8 mouse cellular contexts compared by ENCODE assay signal in the genomic region with DNA sequence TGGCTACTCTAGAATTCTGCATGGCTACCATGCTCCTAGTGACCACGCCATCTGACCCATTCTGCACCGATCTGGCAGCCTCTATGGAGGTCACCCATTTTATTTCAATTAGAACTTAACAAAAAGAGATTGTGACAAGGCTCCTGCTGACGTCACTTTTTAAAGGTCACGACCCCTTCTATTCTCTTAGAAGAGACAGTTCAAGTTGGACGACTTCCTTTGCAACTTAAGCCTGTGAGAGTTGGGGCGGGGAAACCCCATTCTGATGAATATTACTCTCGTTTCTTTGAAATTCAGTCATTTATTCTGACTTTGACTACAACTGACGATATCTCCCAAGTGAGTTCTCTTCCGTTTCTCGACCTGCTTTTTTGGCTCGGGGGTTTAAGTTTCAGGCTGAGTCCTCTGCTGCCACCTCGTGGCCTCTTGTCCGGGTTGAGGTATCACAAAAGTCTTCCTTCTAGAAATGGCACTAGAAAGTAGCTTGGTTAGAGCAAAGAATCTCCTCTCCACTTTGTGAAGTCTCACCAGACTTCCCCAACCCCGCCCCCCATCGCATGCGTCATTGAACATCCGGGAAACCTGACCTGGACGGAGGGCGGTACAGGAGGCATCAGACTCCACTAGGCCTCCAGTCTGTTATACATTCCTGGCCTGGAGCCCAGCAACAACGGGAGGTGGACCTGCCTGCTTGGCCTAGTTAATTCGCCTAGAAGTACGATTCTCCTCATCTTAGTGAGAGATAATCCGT. TPM values are rescaled to one million over a fixed set of nuclear protein-coding genes. Genes with fewer than 3 reads are reported as not detected.
DNase-seq lines count a peak whose midpoint lies in the region; ATAC-seq and TF ChIP-seq lines count a peak whose summit lies in the region.

No protein-coding gene starts in this region.

- no peaks in the 10 kb centered on the region for H3K27me3 ChIP-seq in E14TG2a.4 (ENCODE audit: insufficient read depth, low read length)
- no peaks in the 10 kb centered on the region for H3K27me3 ChIP-seq in forebrain, embryonic 12.5 days
- no peaks in the 10 kb centered on the region for H3K27me3 ChIP-seq in heart, postnatal 0 days (ENCODE audit: control insufficient read depth, insufficient read depth, low read length)
- H3K27me3 ChIP-seq in neural tube, embryonic 14.5 days (ENCODE audit: control insufficient read depth, insufficient read depth, low read length) = no peaks in the 10 kb centered on the region

- ATAC-seq in forebrain, embryonic 12.5 days (ENCODE audit: low FRiP score) = no peak
- peak; percentile 21 for ATAC-seq in heart, postnatal 0 days (ENCODE audit: insufficient read depth, low read depth)
- 0 out of 2 replicates have a peak, but pooled peaks have one; percentile 1 for ATAC-seq in neural tube, embryonic 14.5 days (ENCODE audit: low read depth)

- no peak; the same call in 1 of the 2 replicates for TF ChIP-seq EP300 in heart, postnatal 0 days (IDR thresholded peaks at IDR 0.05; ENCODE audit: low read depth)

- peak; percentile 82 for DNase-seq in c-Kit-positive CD71-positive TER-119-positive erythroid progenitor cells, embryonic 14.5 days (ENCODE audit: low spot score)
- DNase-seq in heart, postnatal 0 days (ENCODE audit: low spot score) = peak; percentile 88
- peak; percentile 95 to 97 for DNase-seq in kidney, postnatal 36 days
- DNase-seq in lung, adult 18-20 months = peak; percentile 88 to 92
- peak; percentile 96 for DNase-seq in testis, postnatal 10 days (ENCODE audit: low spot score)

- H3K4me3 ChIP-seq in E14TG2a.4 (replicated peaks; ENCODE audit: low read length) = peak overlapping the region; percentile 90
- peak overlapping the region; percentile 17 for H3K4me3 ChIP-seq in forebrain, embryonic 12.5 days (replicated peaks)
- peak overlapping the region; percentile 39 for H3K4me3 ChIP-seq in heart, postnatal 0 days (ENCODE audit: low read depth, low read length)
- H3K4me3 ChIP-seq in neural tube, embryonic 14.5 days (ENCODE audit: low read depth, low read length) = no peak overlapping the region; the same call in 1 of the 2 replicates

- peak; percentile 56 for TF ChIP-seq CTCF in E14TG2a.4 (conservative IDR thresholded peaks at IDR 0.05; ENCODE audit: low read length)
- TF ChIP-seq CTCF in heart, postnatal 0 days (IDR thresholded peaks at IDR 0.05; ENCODE audit: low read depth) = peak; percentile 72

- peaks cover 11% of the 10 kb centered on the region for H3K36me3 ChIP-seq in E14TG2a.4 (ENCODE audit: insufficient read depth, low read length)
- H3K36me3 ChIP-seq in forebrain, embryonic 12.5 days (replicated peaks) = no peaks in the 10 kb centered on the region
- H3K36me3 ChIP-seq in heart, postnatal 0 days (replicated peaks; ENCODE audit: control insufficient read depth, insufficient read depth, low read length) = no peaks in the 10 kb centered on the region
- no peaks in the 10 kb centered on the region for H3K36me3 ChIP-seq in neural tube, embryonic 14.5 days (ENCODE audit: control insufficient read depth, insufficient read depth, low read length)

- no peaks in the 10 kb centered on the region for H3K9me3 ChIP-seq in E14TG2a.4 (ENCODE audit: low read length)
- H3K9me3 ChIP-seq in forebrain, embryonic 12.5 days = no peaks in the 10 kb centered on the region
- no peaks in the 10 kb centered on the region for H3K9me3 ChIP-seq in heart, postnatal 0 days (replicated peaks; ENCODE audit: control insufficient read depth, low read length)
- H3K9me3 ChIP-seq in neural tube, embryonic 14.5 days (ENCODE audit: control insufficient read depth, low read length) = no peaks in the 10 kb centered on the region

- WGBS in forebrain, embryonic 12.5 days = 3% methylated on average over 23 of the region's 23 CpGs
- WGBS in heart, postnatal 0 days = 6% methylated on average over 23 of the region's 23 CpGs
- WGBS in neural tube, embryonic 14.5 days = 5% methylated on average over 23 of the region's 23 CpGs

- peaks cover 59% of the 10 kb centered on the region for H3K4me1 ChIP-seq in E14TG2a.4 (replicated peaks; ENCODE audit: low read depth, low read length)
- peaks cover 43% of the 10 kb centered on the region for H3K4me1 ChIP-seq in forebrain, embryonic 12.5 days
- H3K4me1 ChIP-seq in heart, postnatal 0 days (ENCODE audit: control insufficient read depth, insufficient read depth) = peaks cover 22% of the 10 kb centered on the region
- H3K4me1 ChIP-seq in neural tube, embryonic 14.5 days (ENCODE audit: control insufficient read depth, insufficient read depth, low read length) = peaks cover 19% of the 10 kb centered on the region

- peak overlapping the region; percentile 47 for H3K4me2 ChIP-seq in forebrain, embryonic 12.5 days
- H3K4me2 ChIP-seq in heart, postnatal 0 days (ENCODE audit: low read depth, low read length) = peak overlapping the region; percentile 67
- peak overlapping the region; percentile 46 for H3K4me2 ChIP-seq in neural tube, embryonic 14.5 days (ENCODE audit: low read depth, low read length)

- H3K9ac ChIP-seq in forebrain, embryonic 12.5 days = peak overlapping the region; percentile 5
- no peak overlapping the region for H3K9ac ChIP-seq in heart, postnatal 0 days (replicated peaks; ENCODE audit: low read depth, low read length)
- H3K9ac ChIP-seq in neural tube, embryonic 14.5 days (replicated peaks; ENCODE audit: low read depth, low read length) = no peak overlapping the region

- peak overlapping the region; percentile 72 for H3K27ac ChIP-seq in forebrain, embryonic 12.5 days
- peak overlapping the region; percentile 87 for H3K27ac ChIP-seq in heart, postnatal 0 days (ENCODE audit: low read depth)
- H3K27ac ChIP-seq in neural tube, embryonic 14.5 days (ENCODE audit: low read depth, low read length) = peak overlapping the region; percentile 57

RNA-seq across cellular contexts. Expression of a gene that starts 2.4 kb away (rescaled TPM):
- polyA plus RNA-seq in forebrain, embryonic 12.5 days (2016; fragmentation: Nextera tagmentation; extraction: Ambion mirVana) = 97.1 and 101 TPM in 2 replicates
- total RNA-seq in heart, postnatal 0 days (2014; rRNA removed; ENCODE audit: low replicate concordance) = 41.2 and 51.6 TPM in 2 replicates
- 12.7 and 13.9 TPM in 2 replicates for polyA plus RNA-seq in heart, postnatal 0 days (2015; fragmentation: Nextera tagmentation; extraction: Ambion mirVana)
- polyA plus RNA-seq in neural tube, embryonic 14.5 days (2014; fragmentation: Nextera tagmentation; extraction: Ambion mirVana) = 24.1 and 27.4 TPM in 2 replicates

RNA-seq across cellular contexts. Expression of a gene that starts 7.4 kb away (rescaled TPM):
- polyA plus RNA-seq in forebrain, embryonic 12.5 days (2016; fragmentation: Nextera tagmentation; extraction: Ambion mirVana) = 1.1 TPM in 2 replicates
- total RNA-seq in heart, postnatal 0 days (2014; rRNA removed; ENCODE audit: low replicate concordance) = 0.57 TPM in 1 of 2 replicates, not detected in the other
- polyA plus RNA-seq in heart, postnatal 0 days (2015; fragmentation: Nextera tagmentation; extraction: Ambion mirVana) = 0.18 and 1.0 TPM in 2 replicates
- 0.47 and 0.66 TPM in 2 replicates for polyA plus RNA-seq in neural tube, embryonic 14.5 days (2014; fragmentation: Nextera tagmentation; extraction: Ambion mirVana)

RNA-seq across cellular contexts. Expression of a gene that starts 19.4 kb away (rescaled TPM):
- not detected in 2 replicates for polyA plus RNA-seq in forebrain, embryonic 12.5 days (2016; fragmentation: Nextera tagmentation; extraction: Ambion mirVana)
- not detected in 2 replicates for total RNA-seq in heart, postnatal 0 days (2014; rRNA removed; ENCODE audit: low replicate concordance)
- not detected in 2 replicates for polyA plus RNA-seq in heart, postnatal 0 days (2015; fragmentation: Nextera tagmentation; extraction: Ambion mirVana)
- not detected in 2 replicates for polyA plus RNA-seq in neural tube, embryonic 14.5 days (2014; fragmentation: Nextera tagmentation; extraction: Ambion mirVana)

RNA-seq across cellular contexts. Expression of a gene that starts 38.4 kb away (rescaled TPM):
- polyA plus RNA-seq in forebrain, embryonic 12.5 days (2016; fragmentation: Nextera tagmentation; extraction: Ambion mirVana) = 116 and 117 TPM in 2 replicates
- total RNA-seq in heart, postnatal 0 days (2014; rRNA removed; ENCODE audit: low replicate concordance) = 35.4 and 36.4 TPM in 2 replicates
- polyA plus RNA-seq in heart, postnatal 0 days (2015; fragmentation: Nextera tagmentation; extraction: Ambion mirVana) = 26.9 and 27.6 TPM in 2 replicates
- 66.5 and 73.8 TPM in 2 replicates for polyA plus RNA-seq in neural tube, embryonic 14.5 days (2014; fragmentation: Nextera tagmentation; extraction: Ambion mirVana)
